Mouse (Mus musculus) lung, adult 18-20 months (tissue): Measurements from ENCODE around the gene Mta2.
"Not testable (repeated sequence)": the region's sequence is repeated elsewhere in the genome, so short reads cannot be mapped to it uniquely, and the experiment has no call there.

Experiments
- DNase-seq, 2 experiments: peaks; one replicate each; pipeline ENCODE4 v3.0.0; 2022; ENCODE audit warnings: mixed read lengths in 2 of 2

Mta2 gene

GRCm38 (mm10) chr19:8941515-8942217 lies at the start of gene Mta2:
Mta2 (plus strand) TSS chr19:8941875.
- DNase-seq: peak; percentile 93 to 96

GRCm38 (mm10) chr19:8892829-8893766 lies 48.6 kb upstream of the Mta2 start, which contains the start of gene Ints5:
Ints5 (plus strand) TSS chr19:8893005.
- DNase-seq: peak; percentile 86

DNA sequence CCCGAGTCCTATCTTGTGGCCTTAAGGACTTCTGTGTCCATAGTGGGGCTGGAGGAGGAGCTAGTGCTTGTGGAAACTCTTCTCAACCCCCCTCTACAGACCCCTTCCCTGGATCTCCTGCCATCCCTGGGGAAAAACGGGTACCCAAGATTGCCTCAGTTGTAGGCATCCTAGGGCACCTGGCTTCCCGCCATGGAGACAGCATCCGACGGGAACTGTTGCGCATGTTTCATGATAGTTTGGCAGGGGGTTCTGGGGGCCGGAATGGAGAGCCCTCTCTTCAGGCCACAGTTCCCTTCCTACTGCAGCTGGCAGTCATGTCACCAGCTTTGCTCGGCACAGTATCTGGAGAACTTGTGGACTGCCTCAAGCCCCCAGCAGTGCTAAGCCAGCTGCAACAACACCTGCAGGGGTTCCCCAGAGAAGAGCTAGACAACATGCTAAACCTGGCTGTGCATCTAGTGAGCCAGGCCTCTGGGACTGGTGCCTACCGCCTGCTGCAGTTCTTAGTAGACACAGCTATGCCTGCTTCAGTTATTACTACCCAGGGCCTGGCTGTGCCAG lies 46.2 kb upstream of the Mta2 start:
- DNase-seq: no peak

GRCm38 (mm10) chr19:8896231-8896630 lies 45.4 kb upstream of the Mta2 start:
- not testable (repeated sequence) for DNase-seq

GRCm38 (mm10) chr19:8897211-8897864 lies 44.3 kb upstream of the Mta2 start:
- DNase-seq: peak; percentile 26 to 39

DNA sequence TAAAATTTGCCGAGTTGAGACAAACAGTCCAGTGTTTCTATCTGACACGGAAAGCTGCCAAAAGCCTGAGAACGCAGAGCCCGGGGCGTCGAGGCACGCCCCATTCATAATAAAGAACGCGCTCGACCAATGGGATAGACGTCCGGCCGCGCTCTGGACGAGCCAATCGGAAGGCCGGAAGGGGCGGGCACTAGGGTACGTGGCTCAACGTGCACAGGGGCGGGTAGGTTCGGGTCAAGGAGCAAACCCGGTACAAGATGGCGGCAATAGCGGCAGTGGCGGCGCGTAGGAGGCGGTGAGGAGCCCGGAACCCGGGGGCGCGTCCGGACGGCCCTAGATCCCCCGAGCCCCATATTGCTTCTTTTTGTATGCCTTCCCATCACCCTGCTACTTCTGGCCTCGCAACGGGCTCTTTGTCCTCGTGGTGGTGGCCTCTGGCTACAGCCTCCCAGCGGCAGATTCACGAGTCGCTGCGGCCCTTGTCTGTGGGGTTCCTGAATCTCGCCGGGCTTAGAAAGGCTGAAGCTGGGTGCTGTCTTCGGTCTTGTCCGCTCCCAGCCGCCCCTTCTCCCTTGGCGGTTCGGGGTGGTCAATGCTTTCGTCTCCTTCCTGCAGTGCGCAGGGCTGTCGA lies 43.7 kb upstream of the Mta2 start, which contains the start of gene Ganab:
Ganab (plus strand) TSS at position 207 of the 631 bp plus-strand sequence.
- DNase-seq: peak; percentile 97 to 98

GRCm38 (mm10) chr19:8898576-8898975 lies 43.1 kb upstream of the Mta2 start:
- DNase-seq: no peak

DNA sequence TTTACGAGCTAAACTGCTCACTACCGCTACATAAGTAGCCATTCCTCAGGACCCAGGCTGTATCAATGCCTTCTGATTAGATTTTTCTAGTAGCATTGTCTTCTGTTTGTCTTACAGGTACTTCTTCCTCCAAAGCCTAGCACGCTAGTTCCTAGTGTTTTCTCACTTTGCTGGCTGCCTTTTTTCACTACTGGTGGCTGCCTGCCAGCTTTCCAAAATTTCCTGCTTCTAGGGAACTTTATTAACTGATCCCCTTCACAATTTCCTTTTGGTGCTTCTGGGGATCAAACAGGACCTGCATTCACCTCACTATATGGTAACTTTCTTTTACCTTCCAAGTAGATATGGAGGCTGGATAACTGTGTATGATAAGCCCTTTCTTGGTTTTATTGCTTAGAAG lies 42.6 kb upstream of the Mta2 start:
- DNase-seq: no peak

- no peak for DNase-seq
Observed at GRCm38 (mm10) chr19:8903412-8903811, 38.3 kb upstream of the Mta2 start.

GRCm38 (mm10) chr19:8908531-8908930 lies 33.1 kb upstream of the Mta2 start:
- no peak for DNase-seq

DNA sequence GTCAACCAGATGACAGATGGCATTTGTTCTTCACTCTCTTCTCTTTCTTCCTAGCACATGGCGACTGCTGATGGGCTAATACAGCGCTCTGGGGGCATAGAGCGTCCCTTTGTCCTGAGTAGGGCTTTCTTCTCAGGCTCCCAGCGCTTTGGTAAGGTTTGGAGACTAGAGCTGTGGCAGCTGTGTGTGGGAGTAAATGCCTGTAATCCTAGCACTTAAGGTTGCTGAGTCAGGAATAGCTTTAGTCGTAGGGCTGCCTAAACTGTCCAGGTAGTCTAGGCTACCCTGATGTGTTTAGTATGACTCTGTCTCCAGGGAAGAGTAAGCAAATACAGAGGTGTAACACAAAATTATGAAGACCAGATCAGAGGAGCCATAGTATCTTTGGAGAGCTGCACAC lies 29.9 kb upstream of the Mta2 start:
- DNase-seq: no peak

- no peak for DNase-seq
Observed at GRCm38 (mm10) chr19:8914212-8914611, 27.5 kb upstream of the Mta2 start.

- DNase-seq: no peak
Observed at GRCm38 (mm10) chr19:8919000-8919399, 22.7 kb upstream of the Mta2 start.

DNA sequence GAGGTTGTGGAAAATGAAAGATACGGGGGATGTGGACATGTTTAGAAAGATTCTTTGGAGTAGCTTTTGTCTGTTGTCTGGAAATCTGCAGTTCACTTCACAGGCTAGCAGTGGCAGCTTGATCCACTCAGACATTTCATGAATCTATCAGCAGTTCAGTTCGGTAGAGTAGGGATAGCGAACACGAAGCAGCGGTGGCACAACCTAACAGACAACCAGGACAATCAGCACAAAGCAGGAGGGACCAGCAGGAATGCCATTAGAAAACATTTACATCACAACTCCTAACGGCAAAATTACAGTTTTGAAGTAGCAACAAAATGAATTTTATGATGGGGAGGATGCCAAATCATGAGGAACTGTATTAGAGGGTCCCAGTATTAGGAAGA lies 22.0 kb upstream of the Mta2 start:
- DNase-seq: no peak

- DNase-seq: peak; percentile 96 to 98
Observed at GRCm38 (mm10) chr19:8920073-8920736, 21.5 kb upstream of the Mta2 start, which contains the start of gene B3gat3. B3gat3 (plus strand) TSS chr19:8920374.

- DNase-seq: peak in 1 of 2 experiments; percentile 51
Observed at GRCm38 (mm10) chr19:8920836-8921291, 20.8 kb upstream of the Mta2 start.

GRCm38 (mm10) chr19:8921741-8922140 lies 19.9 kb upstream of the Mta2 start:
- DNase-seq: no peak

- DNase-seq: no peak
Observed at GRCm38 (mm10) chr19:8926766-8927165, 14.9 kb upstream of the Mta2 start.

- no peak for DNase-seq
Observed at GRCm38 (mm10) chr19:8927891-8928525, 13.7 kb upstream of the Mta2 start.

DNA sequence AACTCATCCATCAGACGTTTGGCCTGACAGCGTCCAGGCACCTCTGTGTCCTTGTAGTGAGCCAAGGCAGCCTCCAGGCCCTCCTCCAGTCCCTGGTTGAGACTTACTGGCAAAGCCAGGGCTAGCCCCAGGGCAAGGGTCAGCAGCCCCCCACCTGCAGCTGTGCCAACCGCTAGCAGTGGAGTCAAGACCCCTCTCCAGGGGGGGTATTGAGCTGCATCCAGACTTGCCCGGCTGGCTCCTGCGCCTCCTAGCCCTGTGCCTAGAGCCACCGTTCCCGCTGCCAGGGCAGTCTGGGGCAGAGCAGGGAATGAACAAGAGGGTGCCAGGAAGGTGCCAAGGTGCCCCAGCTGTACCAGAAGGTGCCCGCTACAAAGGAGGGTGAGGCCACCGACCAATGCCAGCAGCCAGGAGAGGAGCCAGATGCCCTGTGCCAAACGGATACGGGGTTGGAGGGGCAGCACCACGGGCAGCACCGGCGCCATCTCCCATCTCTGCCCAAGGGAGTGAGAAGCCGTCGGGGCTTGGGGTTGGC lies 12.9 kb upstream of the Mta2 start:
- no peak for DNase-seq
